Mouse (Mus musculus) 3134 (cell line): ENCODE measurements around the gene Pld1.

Source experiments
- DNase-seq: peaks from one replicate; pipeline ENCODE4 v3.0.0-alpha.2; 2011; ENCODE audit warnings: low spot score; ENCODE audit not compliant: insufficient read length; ENCODE audit errors: extremely low read depth

The Pld1 gene

DNA sequence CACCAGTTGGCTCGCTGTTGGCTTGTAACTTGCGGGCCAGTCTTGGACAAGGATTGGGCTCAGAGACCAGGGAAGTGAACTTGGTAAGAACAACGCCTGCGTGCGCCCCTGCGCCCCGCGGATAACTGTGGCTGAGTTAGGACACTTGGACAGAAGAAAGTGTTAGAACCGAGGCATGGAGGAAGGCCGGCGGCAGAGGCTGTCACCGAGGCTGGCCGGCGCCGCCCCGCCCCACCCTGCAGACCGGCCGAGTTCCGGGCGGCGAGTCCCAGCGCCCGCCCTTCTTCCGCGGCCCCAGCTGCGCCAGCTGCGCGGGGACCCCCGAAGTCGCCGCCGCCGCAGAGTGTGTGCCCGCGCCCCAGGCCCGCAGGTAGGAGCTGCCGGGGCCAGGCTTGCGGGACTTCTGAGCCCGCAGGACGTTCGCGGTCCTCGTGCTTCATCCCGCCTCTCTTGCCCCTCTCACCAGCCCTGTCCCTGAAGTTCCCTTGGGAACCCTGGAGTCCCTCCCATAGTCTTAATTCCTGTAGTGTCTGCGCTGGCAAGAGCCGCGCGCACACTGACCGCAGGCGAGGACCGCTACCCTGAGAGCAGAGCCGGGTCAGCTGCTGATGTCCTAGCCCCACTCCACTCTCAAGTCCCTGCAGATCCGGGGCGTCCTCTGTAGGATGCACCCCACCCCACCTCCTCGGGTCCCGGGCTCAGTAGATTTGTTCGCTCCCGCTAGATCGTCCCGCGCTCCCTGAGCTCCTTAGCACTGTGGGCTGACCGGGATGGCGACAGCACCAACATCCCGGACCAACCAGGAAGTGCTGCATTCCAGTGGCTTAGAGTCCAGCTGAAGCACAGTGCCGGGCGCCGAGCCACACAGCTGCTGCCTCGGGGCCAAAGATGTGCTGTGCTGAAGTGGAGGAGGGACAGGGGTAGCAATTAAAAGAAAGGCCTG is at the start of gene Pld1:
TSS of gene Pld1 (plus strand) at position 315 of the 943 bp plus-strand sequence.
- peak; percentile 98 for DNase-seq

DNA sequence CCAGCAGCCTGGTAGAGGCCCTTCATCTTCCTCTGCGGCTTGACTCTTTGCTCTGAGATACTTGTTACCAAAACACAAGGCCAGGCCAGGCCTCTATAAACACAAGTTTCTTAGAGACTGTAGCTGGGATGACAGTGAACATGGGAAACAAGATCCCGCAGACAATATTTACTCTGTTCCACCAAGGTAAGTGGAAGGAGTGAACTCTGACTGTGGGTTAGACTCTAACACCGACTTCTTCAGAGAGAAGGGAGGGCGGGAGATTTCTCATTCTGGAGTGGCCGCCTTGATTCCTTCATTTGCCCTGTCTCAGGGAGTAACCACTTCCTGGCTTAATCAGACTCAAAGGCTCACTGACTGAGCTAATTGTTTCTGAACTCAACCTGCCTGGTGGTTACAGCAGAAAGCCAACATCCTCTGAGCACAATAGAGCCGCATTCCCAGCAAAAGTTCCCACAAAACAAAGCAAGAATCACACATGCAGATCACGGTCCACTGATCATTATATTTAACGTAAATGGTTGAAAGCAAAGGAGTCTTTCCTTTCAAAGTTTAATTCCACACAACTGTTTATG is 42.1 kb upstream of the Pld1 start, which contains the start of gene Tmem212:
TSS of gene Tmem212 (minus strand) at position 51 of the 575 bp plus-strand sequence.
- DNase-seq, result no peak

DNA sequence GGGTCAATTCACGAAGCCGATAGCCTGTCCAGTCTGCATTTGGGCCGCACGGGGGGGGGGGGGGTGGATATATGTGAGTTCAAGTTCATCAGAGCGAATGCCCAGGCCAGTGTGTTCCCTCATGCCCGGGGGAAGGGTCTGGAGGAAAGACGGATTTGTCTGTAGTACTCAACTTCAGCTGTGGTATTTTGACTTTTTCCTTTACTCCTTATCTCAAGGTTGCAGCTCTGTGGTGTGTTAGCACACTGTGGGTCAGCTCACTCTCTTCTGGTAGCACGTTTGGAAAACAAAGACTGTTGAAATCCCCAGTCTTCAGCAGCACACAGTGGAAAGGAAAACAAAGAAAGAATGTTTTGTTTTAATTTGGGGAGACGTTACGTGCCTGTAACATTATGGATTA is 40.3 kb upstream of the Pld1 start:
- no peak for DNase-seq

- peak; percentile 12 for DNase-seq
These were observed 39.3 kb upstream of the Pld1 start for GRCm38 (mm10) chr3:27899012-27899726.

- DNase-seq, result no peak
These were observed 36.6 kb upstream of the Pld1 start for GRCm38 (mm10) chr3:27901846-27902245.

GRCm38 (mm10) chr3:27904659-27905330 is 33.7 kb upstream of the Pld1 start:
- DNase-seq, result no peak

GRCm38 (mm10) chr3:27906647-27907209 is 31.8 kb upstream of the Pld1 start:
- DNase-seq, result no peak

DNA sequence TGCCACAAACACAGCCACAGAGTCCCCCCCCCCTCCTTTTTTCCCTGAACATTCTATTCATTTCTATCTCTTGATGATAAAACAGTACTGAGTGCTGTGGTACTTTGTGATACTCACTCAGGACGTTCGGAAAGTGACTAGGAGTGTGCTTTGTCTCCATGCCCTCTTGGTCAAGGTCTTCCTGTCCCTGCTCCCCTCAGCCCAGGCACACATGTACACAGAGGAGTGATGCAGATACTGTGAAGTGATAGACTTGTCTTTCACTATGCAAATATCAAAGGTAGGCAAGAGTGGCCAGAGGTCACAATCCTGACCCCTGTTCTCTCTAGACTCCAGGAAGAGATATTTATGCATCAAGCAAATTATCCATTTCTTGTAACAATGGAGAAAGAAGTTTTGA is 31.2 kb upstream of the Pld1 start:
- no peak for DNase-seq

DNA sequence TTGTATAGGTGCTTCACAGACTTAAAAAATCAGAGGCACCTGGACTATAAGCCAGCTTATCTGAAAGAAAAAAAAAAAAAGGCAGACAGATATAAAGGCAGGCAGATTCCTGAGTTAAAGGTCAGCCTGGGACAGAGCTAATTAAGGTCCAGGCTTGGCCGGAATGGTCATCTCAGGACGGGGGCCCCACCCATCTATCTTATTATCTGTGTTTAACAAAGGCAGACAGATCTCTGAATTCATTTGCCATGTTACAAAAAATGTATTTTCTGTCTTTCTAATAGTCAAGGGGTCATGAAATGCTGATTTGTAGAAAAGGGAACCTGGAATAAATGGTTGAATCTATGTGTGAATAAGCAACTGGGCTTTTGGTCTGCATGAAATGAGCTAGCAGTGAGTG is 30.2 kb upstream of the Pld1 start:
- DNase-seq, result no peak

DNA sequence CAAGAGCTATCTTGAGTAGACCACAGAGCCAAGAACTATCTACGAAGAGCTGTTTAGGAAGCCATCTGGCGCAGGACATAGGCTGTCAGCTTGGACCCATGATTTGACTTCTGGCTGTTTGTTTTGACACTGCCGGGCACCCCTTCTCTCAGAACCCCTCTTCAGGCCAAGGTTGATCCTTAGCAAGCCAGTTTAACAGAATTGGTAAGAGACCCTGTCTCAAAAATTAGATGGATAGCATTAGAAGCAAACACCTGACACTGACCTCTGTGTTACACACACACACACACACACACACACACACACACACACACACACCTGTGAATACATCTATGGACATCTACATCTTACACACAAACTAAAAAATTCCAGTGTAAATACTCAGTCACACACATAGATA is 29.5 kb upstream of the Pld1 start:
- DNase-seq, result no peak

DNA sequence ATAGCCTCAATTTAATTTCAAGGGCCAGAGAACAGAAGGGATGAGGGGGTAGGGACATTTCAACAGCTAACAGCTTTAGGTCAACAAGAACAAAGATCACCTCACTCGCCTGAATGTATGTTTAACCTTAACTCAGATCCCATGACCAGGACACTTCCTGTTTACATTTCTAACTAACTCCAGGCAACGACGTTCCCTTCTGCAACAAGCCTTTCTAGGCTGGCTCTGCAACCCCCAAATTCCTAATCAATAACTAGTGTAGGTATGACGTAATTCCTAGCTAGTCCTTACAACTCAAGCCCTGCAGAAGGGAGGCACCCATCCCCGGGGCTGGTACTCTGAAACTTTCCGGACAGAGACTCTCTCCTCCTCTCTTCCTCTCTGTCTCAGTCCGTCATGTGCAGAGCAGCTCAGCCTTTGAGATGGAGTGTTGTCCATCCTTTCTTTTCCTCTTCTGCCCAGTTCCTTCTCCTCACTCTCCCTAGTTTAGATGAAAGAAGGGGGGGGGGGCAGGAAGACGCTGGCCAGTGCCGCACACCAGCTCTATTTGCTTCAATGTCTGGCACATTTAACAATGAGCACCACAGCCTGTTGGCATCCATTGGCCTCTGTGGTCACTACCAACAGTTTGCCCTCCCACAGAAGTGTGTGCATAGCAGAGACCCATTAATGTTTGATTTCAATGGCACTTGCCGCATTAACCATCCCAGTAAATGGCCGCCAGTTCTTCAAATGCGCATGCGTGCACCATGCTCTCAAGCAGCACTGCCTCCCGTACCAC is 19.6 kb upstream of the Pld1 start:
- no peak for DNase-seq

DNA sequence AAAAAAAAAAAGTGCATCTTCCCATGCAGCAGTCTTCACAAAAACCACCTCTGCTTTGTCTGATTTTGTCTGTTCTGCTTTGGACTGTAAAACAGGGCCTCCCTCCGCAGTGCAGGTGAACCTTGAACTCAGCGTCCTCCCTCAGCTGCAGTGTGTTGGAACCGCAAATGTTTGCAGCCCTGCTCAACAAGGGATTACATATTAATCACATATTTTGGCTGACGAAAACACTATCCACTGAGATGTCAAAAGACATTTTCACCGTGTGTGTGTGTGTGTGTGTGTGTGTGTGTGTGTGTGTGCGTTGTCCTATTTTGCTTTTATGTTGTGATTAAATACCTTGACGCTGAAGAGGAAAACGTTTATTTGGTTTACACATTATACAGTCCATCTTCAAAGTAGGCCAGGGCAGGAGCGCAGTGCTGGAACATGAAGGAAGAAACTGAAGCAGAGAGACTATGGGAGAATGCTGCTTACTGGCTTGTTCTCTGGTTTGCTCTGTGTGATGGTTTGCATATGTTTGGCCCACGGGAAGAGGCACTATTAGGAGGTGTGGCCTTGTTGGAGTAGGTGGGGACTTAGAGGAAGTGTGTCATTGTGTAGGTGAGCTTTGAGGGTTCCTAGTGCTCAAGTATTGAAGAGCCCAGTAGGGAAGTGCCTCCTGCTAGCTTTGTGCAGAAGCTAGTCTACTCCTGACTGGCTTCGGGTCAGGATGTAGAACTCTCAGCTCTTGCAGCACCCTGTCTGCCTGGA is 17.1 kb upstream of the Pld1 start:
- no peak for DNase-seq

- DNase-seq, result no peak
These were observed 14.5 kb upstream of the Pld1 start for GRCm38 (mm10) chr3:27924037-27924436.

- DNase-seq, result peak; percentile 12
These were observed 9.3 kb upstream of the Pld1 start for GRCm38 (mm10) chr3:27929219-27929618.

DNA sequence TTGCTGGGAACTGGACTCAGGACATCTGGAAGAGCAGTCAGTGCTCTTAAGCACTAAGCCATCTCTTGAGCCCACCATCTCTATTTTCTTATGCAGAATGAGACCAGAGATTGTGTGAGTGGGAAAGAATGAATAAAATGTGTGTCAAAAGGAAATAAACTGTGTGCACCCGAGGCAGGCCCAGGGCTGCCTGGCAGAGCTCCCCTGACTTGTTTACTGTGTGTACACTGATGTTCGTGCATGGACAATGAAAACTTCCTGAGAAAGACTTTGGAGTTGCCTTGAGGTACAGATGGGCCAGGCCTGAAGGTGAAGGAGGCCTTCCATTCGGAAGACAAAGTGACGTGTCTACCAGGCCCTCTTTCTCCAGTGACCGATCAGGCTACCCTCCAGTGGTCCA is 6.1 kb upstream of the Pld1 start:
- DNase-seq, result no peak

- no peak for DNase-seq
These were observed 2.9 kb upstream of the Pld1 start for GRCm38 (mm10) chr3:27935644-27936043.

DNA sequence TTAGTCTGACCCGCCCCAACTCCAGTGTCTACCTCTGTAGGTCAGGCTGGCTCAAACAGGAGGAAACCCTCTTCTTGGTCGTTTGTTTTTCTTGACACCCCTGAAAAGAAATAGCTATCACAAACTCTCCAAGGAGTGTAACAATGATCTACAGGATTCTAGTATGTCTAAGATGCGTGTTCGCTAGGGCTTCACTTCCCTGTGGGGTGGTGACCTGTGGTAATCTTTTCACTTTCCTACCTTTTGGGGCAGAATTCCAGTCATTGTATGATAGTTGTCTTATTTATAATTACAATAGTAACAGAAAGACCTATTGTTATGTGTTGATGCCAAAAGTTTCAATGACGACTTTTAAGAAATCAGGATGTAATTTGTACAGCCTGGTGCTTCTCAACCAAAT is 1.8 kb upstream of the Pld1 start:
- DNase-seq, result no peak

GRCm38 (mm10) chr3:27937144-27938110 is 1.1 kb upstream of the Pld1 start:
- DNase-seq, result peak; percentile 16
